Mouse (Mus musculus): ENCODE measurements around the gene Rhbdd2.

The Rhbdd2 gene

DNA sequence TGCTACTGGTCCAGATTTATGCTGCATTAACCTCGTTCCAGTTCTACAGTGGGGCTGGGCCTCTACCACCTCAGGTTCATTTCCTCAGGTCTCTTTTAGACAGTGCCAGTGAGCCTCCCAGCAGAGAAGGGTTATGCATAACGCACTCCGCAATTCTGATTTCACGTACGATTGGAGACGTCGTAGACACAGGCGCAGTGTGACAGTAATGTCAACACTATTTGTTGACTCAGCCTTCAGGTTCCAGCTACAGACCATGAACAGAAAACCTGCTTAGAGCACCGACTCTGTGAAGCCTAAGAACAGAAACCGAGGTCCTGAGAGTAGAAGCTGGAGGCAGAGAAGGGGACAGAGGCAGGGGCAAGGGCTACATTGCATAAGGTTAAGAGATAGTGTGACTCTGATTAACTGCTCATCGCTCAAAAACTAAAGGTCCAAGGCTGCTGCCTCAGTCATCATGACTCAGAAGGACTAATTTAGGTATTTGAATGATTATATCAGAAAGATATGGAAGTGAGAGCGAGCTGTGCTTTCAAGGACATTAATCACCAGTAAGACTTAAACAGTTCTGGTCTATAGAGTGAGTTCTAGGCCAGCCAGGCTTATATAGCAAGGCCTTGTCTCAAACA is 50.6 kb downstream of the Rhbdd2 start:
- DNase-seq, result no peak

DNA sequence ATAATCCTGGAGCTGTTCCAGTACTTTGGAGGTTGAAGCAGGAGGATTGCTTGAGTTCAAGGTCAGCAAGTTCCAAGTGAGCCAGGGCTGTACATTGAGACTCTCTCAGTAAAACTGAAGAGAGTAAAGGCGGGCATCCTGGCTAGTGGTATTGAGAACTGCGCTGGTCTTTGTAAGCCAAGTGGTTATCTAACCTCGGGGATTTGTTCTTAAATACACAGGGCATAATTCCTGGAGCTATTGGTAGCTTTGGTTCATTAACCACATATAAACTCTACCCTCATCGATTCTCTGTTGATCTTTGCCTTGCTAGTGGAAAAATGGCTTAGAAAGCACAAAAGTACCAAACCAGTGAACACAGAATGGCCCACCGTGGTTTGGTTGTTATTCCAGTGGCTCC is 58.0 kb downstream of the Rhbdd2 start:
- DNase-seq, result no peak

DNA sequence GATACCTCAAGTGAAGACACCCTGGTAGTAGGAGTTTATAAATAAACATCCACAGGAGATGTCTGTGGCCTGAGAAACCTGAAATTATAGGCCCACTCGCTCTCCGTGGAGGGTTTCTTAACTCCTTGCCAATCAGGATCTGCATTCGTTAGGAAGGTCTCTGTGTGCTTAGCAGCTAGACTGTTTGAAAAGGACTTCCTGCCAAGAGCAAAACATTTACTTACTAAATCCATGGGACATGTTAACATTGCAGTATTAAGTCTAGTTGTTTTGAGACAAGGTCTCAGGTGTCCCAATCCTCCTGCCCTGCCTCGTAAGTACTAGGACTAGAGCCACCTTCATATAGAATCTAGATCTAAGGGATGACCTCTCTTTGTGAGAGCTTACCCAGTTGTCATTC is 58.8 kb downstream of the Rhbdd2 start:
- no peak for DNase-seq

DNA sequence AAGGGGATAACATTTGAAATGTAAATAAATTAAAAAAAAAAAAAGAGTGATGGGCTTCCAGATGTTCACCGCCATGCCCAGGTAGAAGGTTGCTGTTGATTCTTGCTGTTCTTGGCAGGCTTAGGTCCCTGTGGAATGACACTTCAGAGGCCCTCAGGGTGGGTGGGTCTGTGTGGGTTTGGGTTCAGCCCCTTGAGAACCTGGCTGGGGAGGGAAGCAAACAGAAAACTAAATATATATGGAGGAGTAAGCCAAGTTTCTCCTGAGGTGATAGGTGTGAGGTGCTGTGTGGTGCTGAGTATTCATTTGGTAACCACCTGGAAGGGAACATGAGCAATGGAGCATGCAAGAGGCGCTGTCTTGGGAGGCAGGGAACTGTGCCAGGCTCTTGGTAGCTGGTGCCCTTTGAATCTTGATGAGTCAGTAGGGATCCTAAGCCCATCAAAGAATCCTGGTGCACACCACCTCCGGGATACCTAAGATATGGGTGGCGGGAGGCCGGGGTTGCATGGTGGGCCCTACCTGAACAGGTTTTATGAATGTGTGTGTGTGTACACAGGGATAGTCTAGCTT is 60.9 kb downstream of the Rhbdd2 start:
- no peak for DNase-seq

DNA sequence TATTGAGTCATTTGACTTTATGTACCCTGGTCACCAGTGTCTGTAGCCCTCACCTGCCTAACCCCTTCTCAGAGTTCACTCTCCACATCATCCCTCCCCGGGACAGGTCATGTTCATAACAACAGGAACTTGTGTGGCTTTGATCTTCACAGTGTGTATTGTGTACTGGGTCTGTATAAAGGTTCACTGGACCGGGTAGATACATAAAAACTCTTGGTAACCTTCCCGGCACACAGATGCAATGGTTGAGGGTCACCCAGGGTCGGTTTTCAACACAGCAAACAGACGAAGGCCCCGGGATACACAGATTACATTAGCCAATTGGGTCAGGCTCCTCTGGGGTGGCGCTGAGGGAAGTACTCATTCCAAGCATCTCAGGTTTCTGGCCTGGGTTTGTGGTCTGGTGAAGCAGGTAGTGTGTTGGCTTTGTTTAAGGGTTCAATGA is 62.9 kb downstream of the Rhbdd2 start:
- DNase-seq, result no peak
